Mouse (Mus musculus): Measurements from ENCODE around the gene Ascc1.
"Not testable (repeated sequence)": the region's sequence is repeated elsewhere in the genome, so short reads cannot be mapped to it uniquely, and the experiment has no call there.

The Ascc1 gene

GRCm38 (mm10) chr10:59977715-59978343 is 24.8 kb upstream of the Ascc1 start:
- DNase-seq (ENCODE audit: low read depth): no peak

GRCm38 (mm10) chr10:59978401-59978800 is 24.2 kb upstream of the Ascc1 start:
- no peak for DNase-seq (ENCODE audit: low read depth)

- no peak for DNase-seq (ENCODE audit: low read depth)
Measured at GRCm38 (mm10) chr10:59978873-59979743, 23.5 kb upstream of the Ascc1 start.

- DNase-seq (ENCODE audit: low read depth): peak; percentile 67
Measured at GRCm38 (mm10) chr10:59980815-59981244, 21.8 kb upstream of the Ascc1 start.

- DNase-seq (ENCODE audit: low read depth): peak; percentile 60
Measured at GRCm38 (mm10) chr10:59981336-59981735, 21.3 kb upstream of the Ascc1 start.

- no peak for DNase-seq (ENCODE audit: low read depth)
Measured at GRCm38 (mm10) chr10:59981792-59982191, 20.8 kb upstream of the Ascc1 start.

- DNase-seq (ENCODE audit: low read depth): no peak
Measured at GRCm38 (mm10) chr10:59982379-59982873, 20.2 kb upstream of the Ascc1 start.

GRCm38 (mm10) chr10:59988036-59988435 is 14.6 kb upstream of the Ascc1 start:
- no peak for DNase-seq (ENCODE audit: low read depth)

- no peak for DNase-seq (ENCODE audit: low read depth)
Measured at GRCm38 (mm10) chr10:59990393-59990792, 12.2 kb upstream of the Ascc1 start.

GRCm38 (mm10) chr10:59991262-59991880 is 11.2 kb upstream of the Ascc1 start:
- DNase-seq (ENCODE audit: low read depth): no peak

GRCm38 (mm10) chr10:59992024-59992423 is 10.6 kb upstream of the Ascc1 start:
- no peak for DNase-seq (ENCODE audit: low read depth)

- not testable (repeated sequence) for DNase-seq (ENCODE audit: low read depth)
Measured at GRCm38 (mm10) chr10:59993813-59994212, 8.8 kb upstream of the Ascc1 start.

GRCm38 (mm10) chr10:59995889-59996288 is 6.7 kb upstream of the Ascc1 start:
- no peak for DNase-seq (ENCODE audit: low read depth)

GRCm38 (mm10) chr10:59997591-59997990 is 5.0 kb upstream of the Ascc1 start:
- peak; percentile 94 for DNase-seq (ENCODE audit: low read depth)

GRCm38 (mm10) chr10:59999057-59999456 is 3.5 kb upstream of the Ascc1 start:
- no peak for DNase-seq (ENCODE audit: low read depth)

- not testable (repeated sequence) for DNase-seq (ENCODE audit: low read depth)
Measured at GRCm38 (mm10) chr10:60001663-60002062, 942 bp upstream of the Ascc1 start.

GRCm38 (mm10) chr10:60002203-60002602 is 402 bp upstream of the Ascc1 start:
- no peak for DNase-seq (ENCODE audit: low read depth)

GRCm38 (mm10) chr10:60003213-60003752 is 678 bp downstream of the Ascc1 start:
- DNase-seq (ENCODE audit: low read depth): no peak

- peak; percentile 43 for DNase-seq (ENCODE audit: low read depth)
Measured at GRCm38 (mm10) chr10:60003847-60004246, 1.2 kb downstream of the Ascc1 start.

GRCm38 (mm10) chr10:60005264-60005663 is 2.7 kb downstream of the Ascc1 start:
- peak; percentile 80 for DNase-seq (ENCODE audit: low read depth)

- DNase-seq (ENCODE audit: low read depth): no peak
Measured at GRCm38 (mm10) chr10:60009115-60009514, 6.5 kb downstream of the Ascc1 start.

GRCm38 (mm10) chr10:60016223-60016622 is 13.6 kb downstream of the Ascc1 start:
- no peak for DNase-seq (ENCODE audit: low read depth)
